Mouse (Mus musculus) heart, embryonic 14.5 days (tissue): ENCODE measurements around the gene Cdkal1. TPM values are rescaled to one million over a fixed set of nuclear protein-coding genes. Genes with fewer than 3 reads are reported as not detected.
A peak's percentile ranks its signal among the peaks of the same experiment; 100 is the strongest.

Experiments
- ATAC-seq: fragments of 200-750 bp; cut with Nextera tagmentation; 2 replicates; pipeline ENCODE4 v1.8.0; 2017; ENCODE audit warnings: low read depth, moderate TSS enrichment; ENCODE audit not compliant: insufficient number of reproducible peaks, insufficient read depth, low FRiP score
- H3K27ac ChIP-seq, 2 experiments: fragments of 200-500 bp in 1 of 2; fragments of 300-500 bp in 1 of 2; sonication (generic) in 1 of 2; replicated peaks in 1 of 2; 2 replicates each; pipeline ENCODE4 v1.5.1; 2012 to 2014; ENCODE audit warnings: low read depth in 2 of 2, low read length in 2 of 2, control low read depth in 1 of 2, mild to moderate bottlenecking in 1 of 2, mixed read lengths in 1 of 2; ENCODE audit not compliant: control insufficient read depth in 1 of 2, insufficient read depth in 1 of 2
- H3K27me3 ChIP-seq: fragments of 300-500 bp; sonication (generic); 2 replicates; pipeline ENCODE4 v1.6.1; 2014; ENCODE audit warnings: mild to moderate bottlenecking, low read length, control low read depth; ENCODE audit not compliant: control insufficient read depth, insufficient read depth
- H3K36me3 ChIP-seq: fragments of 300-500 bp; sonication (generic); 2 replicates; pipeline ENCODE4 v1.6.1; 2014; ENCODE audit warnings: mild to moderate bottlenecking, control low read depth, low read length, mixed read lengths; ENCODE audit not compliant: control insufficient read depth, insufficient read depth
- H3K4me1 ChIP-seq, 2 experiments: fragments of 200-500 bp in 1 of 2; fragments of 300-500 bp in 1 of 2; sonication (generic) in 1 of 2; 2 replicates each; pipeline ENCODE4 v1.6.1; 2012 to 2014; ENCODE audit warnings: low read length in 2 of 2, control low read depth in 1 of 2, mixed read lengths in 1 of 2; ENCODE audit not compliant: control insufficient read depth in 2 of 2, insufficient read depth in 2 of 2
- H3K4me2 ChIP-seq: fragments of 300-500 bp; sonication (generic); 2 replicates; pipeline ENCODE4 v1.6.1; 2014; ENCODE audit warnings: mild to moderate bottlenecking, low read length
- H3K4me3 ChIP-seq, 2 experiments: fragments of 200-500 bp in 1 of 2; fragments of 300-500 bp in 1 of 2; sonication (generic) in 1 of 2; 2 replicates each; pipeline ENCODE4 v1.5.1; 2012 to 2014; ENCODE audit warnings: low read length in 2 of 2, mild to moderate bottlenecking in 2 of 2, control low read depth in 1 of 2, low read depth in 1 of 2, moderate library complexity in 1 of 2; ENCODE audit not compliant: control insufficient read depth in 1 of 2, insufficient read depth in 1 of 2
- H3K9ac ChIP-seq: fragments of 300-500 bp; sonication (generic); 2 replicates; pipeline ENCODE4 v1.6.1; 2014; ENCODE audit warnings: mild to moderate bottlenecking, low read length
- H3K9me3 ChIP-seq: fragments of 300-500 bp; sonication (generic); 2 replicates; pipeline ENCODE4 v1.6.1; 2016; ENCODE audit warnings: low read length, control low read depth; ENCODE audit not compliant: control insufficient read depth
- WGBS: fragments of 180-500 bp; shearing (Covaris S2); extraction: QIAGEN DNeasy Blood & Tissue Kit; methylation state at CpG from one replicate; pipeline ENCODE4 v1.1.7; 2014; 5-methylcytosine and 5-hydroxymethylcytosine counted together
- polyA plus RNA-seq: library from polyadenylated mRNA; unstranded; fragments of >200 nt; fragmentation: Nextera tagmentation; extraction: Ambion mirVana; gene quantifications from 2 replicates; pipeline ENCODE4 v1.2.1, GENCODE M21; 2014

Gene Cdkal1
- polyA plus RNA-seq, 1 experiment from 2014 or later = 28.3 TPM

DNA sequence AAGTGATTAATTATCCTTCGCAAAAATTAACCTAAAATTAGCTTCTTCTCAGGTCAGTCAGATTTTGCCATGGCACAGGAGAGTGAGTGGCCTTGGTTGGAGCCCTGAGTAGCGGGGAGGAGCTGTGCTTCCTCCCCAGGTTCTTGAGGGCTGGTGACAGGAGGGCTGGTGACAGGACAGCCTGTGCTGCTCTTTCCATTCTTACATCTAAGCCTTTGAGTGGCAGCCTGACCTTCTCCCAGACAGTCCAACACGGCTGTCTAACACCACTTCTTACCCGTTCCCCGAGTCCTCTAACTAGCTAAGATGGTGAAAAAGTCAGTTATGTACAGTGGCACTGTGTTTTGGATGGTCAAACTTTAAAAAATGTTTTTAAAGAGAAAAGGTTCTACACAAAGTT is 452.3 kb downstream of the Cdkal1 start:
- H3K9me3 ChIP-seq = no peaks in the 10 kb centered on the region
- H3K27ac ChIP-seq = peak overlapping the region; percentile 10 to 20; a peak in 2 of 4 replicates
- WGBS = 38% methylated on average over 5 of the region's 5 CpGs
- no peak for ATAC-seq
- H3K36me3 ChIP-seq = no peaks in the 10 kb centered on the region
- H3K4me1 ChIP-seq = peaks cover 6 to 13% of the 10 kb centered on the region in 2 experiments; a peak in 3 of 4 replicates
- no peak overlapping the region for H3K4me3 ChIP-seq
- H3K4me2 ChIP-seq = no peak overlapping the region
- no peaks in the 10 kb centered on the region for H3K27me3 ChIP-seq
- H3K9ac ChIP-seq = no peak overlapping the region; the same call in 1 of the 2 replicates

DNA sequence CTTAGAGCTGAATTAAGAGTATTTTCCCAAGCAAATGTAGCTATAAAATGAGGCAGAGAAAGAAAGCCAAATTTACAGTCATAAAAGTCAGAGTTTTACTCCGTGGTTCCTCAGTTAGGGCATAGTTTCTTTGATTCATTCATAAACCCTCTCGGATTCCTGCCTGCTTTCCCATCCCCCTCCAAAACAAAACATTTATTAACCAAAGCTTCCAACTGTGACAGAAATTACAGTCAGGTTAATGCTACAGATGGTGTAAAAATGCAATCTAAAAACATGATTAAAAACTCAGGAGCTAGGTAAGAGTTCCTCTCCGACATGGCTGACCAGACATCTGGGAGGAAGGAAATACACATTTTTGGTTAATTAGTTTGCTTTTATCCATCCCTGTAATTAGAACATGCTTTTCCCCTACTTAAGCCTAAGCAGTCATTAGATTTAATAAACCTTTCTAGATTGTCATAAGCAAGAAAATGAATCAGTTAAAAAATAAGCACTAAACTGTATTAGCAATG is 452.9 kb downstream of the Cdkal1 start:
- no peak overlapping the region for H3K9ac ChIP-seq
- no peak overlapping the region for H3K4me2 ChIP-seq
- H3K27me3 ChIP-seq = no peaks in the 10 kb centered on the region
- no peaks in the 10 kb centered on the region for H3K36me3 ChIP-seq
- no peak for ATAC-seq
- 82% methylated on average over 3 of the region's 3 CpGs for WGBS
- H3K4me1 ChIP-seq = peaks cover 3 to 10% of the 10 kb centered on the region in 2 experiments; a peak in 3 of 4 replicates
- H3K4me3 ChIP-seq = no peak overlapping the region
- H3K27ac ChIP-seq = no peak overlapping the region
- no peaks in the 10 kb centered on the region for H3K9me3 ChIP-seq

DNA sequence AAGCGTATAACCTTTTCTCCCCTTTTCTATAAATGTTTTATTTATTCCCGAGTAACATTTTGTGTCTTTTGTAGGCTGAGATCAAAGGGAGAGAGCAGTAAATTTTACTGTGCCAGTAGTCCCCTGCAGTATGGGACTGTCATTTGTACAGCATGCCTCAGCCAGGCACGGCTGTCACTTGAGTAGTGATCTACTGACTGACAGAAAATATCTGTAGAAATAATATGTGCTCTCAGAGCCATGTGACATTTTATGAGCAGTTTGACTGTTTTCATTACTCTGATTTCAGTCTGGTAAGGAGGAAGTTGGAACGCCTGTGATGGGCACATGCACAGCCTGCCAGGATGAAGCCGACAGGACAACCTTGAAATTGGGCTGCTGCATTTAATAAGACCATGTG is 455.6 kb downstream of the Cdkal1 start:
- no peak for ATAC-seq

DNA sequence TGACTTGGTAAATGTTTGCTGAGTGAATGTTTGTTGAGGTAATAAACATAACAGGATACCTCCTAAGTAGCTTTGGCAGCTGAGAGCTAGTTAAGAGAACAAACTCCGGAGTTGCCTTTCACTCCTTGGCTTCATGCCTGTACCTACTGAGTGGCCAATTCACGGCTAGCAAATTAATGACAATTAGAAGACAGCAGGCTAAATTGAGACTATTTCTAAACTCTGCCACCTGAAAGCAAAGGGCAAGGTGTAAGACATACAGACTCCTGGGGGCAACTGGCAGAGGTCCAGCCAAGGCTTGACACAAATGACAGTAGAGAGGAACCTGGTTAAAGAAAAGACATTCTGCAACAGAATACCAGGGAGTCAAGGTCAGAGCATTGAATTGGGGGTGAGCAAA is 457.0 kb downstream of the Cdkal1 start:
- Histone ChIP-seq H3K27ac (no peak overlapping the region), H3K27me3 (no peaks in the 10 kb centered on the region), H3K4me3 (no peak overlapping the region), H3K9ac (no peak overlapping the region), H3K9me3 (no peaks in the 10 kb centered on the region), H3K36me3 (no peaks in the 10 kb centered on the region), H3K4me2 (no peak overlapping the region), H3K4me1 (peaks cover 3 to 6% of the 10 kb centered on the region in 2 experiments; a peak in 2 of 4 replicates)
- WGBS = 57% methylated on average over 2 of the region's 2 CpGs
- no peak for ATAC-seq

More for the DNA sequence above, 455.6 kb downstream of the Cdkal1 start:
- WGBS = 75% methylated on average over 5 of the region's 5 CpGs
- H3K36me3 ChIP-seq = no peaks in the 10 kb centered on the region
- H3K27ac ChIP-seq = no peak overlapping the region
- H3K4me2 ChIP-seq = no peak overlapping the region
- H3K9me3 ChIP-seq = no peaks in the 10 kb centered on the region
- H3K9ac ChIP-seq = no peak overlapping the region
- H3K27me3 ChIP-seq = no peaks in the 10 kb centered on the region
- peaks cover 3 to 6% of the 10 kb centered on the region in 2 experiments; a peak in 2 of 4 replicates for H3K4me1 ChIP-seq
- H3K4me3 ChIP-seq = no peak overlapping the region

DNA sequence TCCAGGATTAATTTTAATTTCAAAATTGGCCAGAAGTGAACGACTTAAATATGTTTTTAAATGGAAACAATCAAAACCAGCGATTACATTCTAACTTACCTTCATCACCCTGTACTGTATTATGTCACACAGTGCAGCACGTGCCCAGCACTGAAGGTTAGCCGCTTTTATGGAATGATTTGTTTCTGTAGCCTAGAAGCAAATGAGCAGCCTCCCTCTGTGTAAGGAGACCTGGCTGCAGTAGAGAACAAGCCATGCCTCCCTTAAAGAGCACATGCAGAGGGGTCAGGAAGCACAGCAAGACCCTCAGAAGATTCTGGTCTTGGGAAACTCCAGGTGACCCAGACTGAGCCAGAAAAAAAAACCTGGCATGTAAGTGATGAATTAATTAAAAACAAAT is 459.8 kb downstream of the Cdkal1 start:
- H3K4me3 ChIP-seq = no peak overlapping the region
- no peak overlapping the region for H3K4me2 ChIP-seq
- no peak for ATAC-seq
- no peak overlapping the region for H3K9ac ChIP-seq
- H3K27me3 ChIP-seq = no peaks in the 10 kb centered on the region
- no peaks in the 10 kb centered on the region for H3K4me1 ChIP-seq
- no peaks in the 10 kb centered on the region for H3K9me3 ChIP-seq
- no peak overlapping the region for H3K27ac ChIP-seq
- 78% methylated on average over 4 of the region's 4 CpGs for WGBS
- no peaks in the 10 kb centered on the region for H3K36me3 ChIP-seq

DNA sequence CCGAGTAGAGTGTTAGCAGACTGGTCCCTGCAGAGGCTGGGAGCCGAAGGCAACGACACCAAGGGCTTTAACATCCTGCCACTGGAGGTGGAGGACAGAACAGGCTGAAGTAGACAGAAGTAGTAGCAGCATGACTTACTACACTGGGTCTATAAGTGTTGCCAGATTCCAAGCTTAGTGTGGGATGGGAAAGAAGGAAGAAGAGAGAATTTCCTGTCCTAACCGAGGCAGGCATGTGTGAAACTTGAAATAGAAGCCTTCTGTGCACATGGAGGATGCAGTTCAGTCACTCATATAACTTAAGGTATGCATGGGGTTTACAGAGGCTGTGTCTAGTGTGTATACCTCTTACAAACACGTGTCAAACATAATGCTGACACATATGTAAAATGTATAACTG is 465.4 kb downstream of the Cdkal1 start:
- 48% methylated on average over 5 of the region's 5 CpGs for WGBS
- no peak for ATAC-seq
- H3K27me3 ChIP-seq = no peaks in the 10 kb centered on the region
- no peak overlapping the region for H3K4me2 ChIP-seq
- H3K9me3 ChIP-seq = no peaks in the 10 kb centered on the region
- no peaks in the 10 kb centered on the region for H3K36me3 ChIP-seq
- H3K4me1 ChIP-seq = peaks cover 4 to 9% of the 10 kb centered on the region in 2 experiments
- H3K27ac ChIP-seq = no peak overlapping the region
- no peak overlapping the region for H3K9ac ChIP-seq
- no peak overlapping the region for H3K4me3 ChIP-seq

DNA sequence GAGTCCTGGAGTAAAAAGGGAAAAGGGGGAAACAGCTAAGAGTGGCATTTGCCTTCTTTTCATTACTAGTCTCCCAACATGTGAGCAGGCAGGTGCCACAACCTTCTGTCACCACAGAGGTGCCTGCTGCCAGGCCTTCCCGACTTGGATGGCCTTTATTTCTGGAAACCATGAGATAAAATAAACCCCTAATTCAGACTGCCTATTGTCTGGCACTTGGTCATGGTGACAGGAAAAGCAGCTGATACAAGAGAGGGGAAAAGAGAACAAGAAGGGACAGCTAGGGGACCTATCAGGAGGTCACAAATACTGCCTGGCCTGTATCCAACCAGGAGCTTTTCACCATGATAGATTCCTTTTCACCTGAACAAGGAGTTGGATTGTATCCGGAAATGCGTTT is 466.6 kb downstream of the Cdkal1 start:
- no peak overlapping the region for H3K4me2 ChIP-seq
- H3K9me3 ChIP-seq = no peaks in the 10 kb centered on the region
- peak overlapping the region; percentile 21 to 25; a peak in 3 of 4 replicates for H3K27ac ChIP-seq
- 45% methylated on average over 3 of the region's 3 CpGs for WGBS
- no peak overlapping the region for H3K9ac ChIP-seq
- peaks cover 4 to 9% of the 10 kb centered on the region in 2 experiments for H3K4me1 ChIP-seq
- no peaks in the 10 kb centered on the region for H3K36me3 ChIP-seq
- H3K4me3 ChIP-seq = no peak overlapping the region
- ATAC-seq = no peak
- no peaks in the 10 kb centered on the region for H3K27me3 ChIP-seq

DNA sequence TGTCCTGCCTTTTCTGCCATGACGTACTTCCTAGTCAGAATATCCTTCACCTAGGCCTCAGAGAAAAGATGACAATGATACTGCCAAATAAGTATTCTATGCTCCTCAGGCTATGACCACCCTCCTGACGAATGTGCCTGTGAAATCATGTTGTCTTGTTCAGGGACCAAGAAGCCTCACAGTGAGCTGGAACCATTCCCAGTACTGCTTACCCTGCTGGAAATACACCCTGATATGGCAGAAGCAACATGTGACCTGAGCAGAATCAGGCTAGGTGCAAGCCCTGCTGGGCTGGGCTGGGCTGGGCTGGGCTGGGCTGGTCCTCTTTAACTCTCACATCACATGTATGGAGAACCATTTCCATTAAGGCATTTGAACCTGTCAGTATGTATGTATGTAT is 477.9 kb downstream of the Cdkal1 start:
- ATAC-seq = peak; percentile 89
- Histone ChIP-seq H3K27ac (peak overlapping the region; percentile 48 to 65; a peak in 3 of 4 replicates), H3K4me3 (no peak overlapping the region), H3K9ac (no peak overlapping the region), H3K27me3 (no peaks in the 10 kb centered on the region), H3K9me3 (no peaks in the 10 kb centered on the region), H3K4me1 (peaks cover 4 to 6% of the 10 kb centered on the region in 2 experiments; a peak in 3 of 4 replicates), H3K36me3 (no peaks in the 10 kb centered on the region), H3K4me2 (no peak overlapping the region)
- 33% methylated on average over 2 of the region's 2 CpGs for WGBS
